Mouse (Mus musculus): ENCODE results near the gene Igll1.
"Not testable (repeated sequence)": the region's sequence is repeated elsewhere in the genome, so short reads cannot be mapped to it uniquely, and the experiment has no call there.

Igll1 gene

GRCm38 (mm10) chr16:16863978-16864377 is at the start of gene Igll1:
Gene Igll1 (minus strand): TSS chr16:16863985.
- DNase-seq: no peak

GRCm38 (mm10) chr16:16913440-16913839 is 49.7 kb upstream of the Igll1 start:
- DNase-seq: no peak

GRCm38 (mm10) chr16:16911641-16912597 is 48.1 kb upstream of the Igll1 start:
- peak; percentile 78 for DNase-seq

- DNase-seq: no peak
Measured at GRCm38 (mm10) chr16:16907799-16908198, 44.0 kb upstream of the Igll1 start.

- DNase-seq: no peak
Measured at GRCm38 (mm10) chr16:16903188-16903587, 39.4 kb upstream of the Igll1 start.

- no peak for DNase-seq
Measured at GRCm38 (mm10) chr16:16902329-16902728, 38.5 kb upstream of the Igll1 start.

- DNase-seq: no peak
Measured at GRCm38 (mm10) chr16:16897056-16897584, 33.3 kb upstream of the Igll1 start.

GRCm38 (mm10) chr16:16896382-16897055 is 32.7 kb upstream of the Igll1 start, which contains the start of gene Ppm1f:
Gene Ppm1f (plus strand): TSS chr16:16896469.
- DNase-seq: peak; percentile 98

GRCm38 (mm10) chr16:16896015-16896381 is 32.2 kb upstream of the Igll1 start:
- DNase-seq: no peak

- no peak for DNase-seq
Measured at GRCm38 (mm10) chr16:16892366-16892765, 28.6 kb upstream of the Igll1 start.

GRCm38 (mm10) chr16:16888341-16888740 is 24.6 kb upstream of the Igll1 start:
- DNase-seq: no peak

GRCm38 (mm10) chr16:16879025-16879424 is 15.2 kb upstream of the Igll1 start:
- no peak for DNase-seq

- peak; percentile 89 for DNase-seq
Measured at GRCm38 (mm10) chr16:16870617-16871331, 7.0 kb upstream of the Igll1 start, which contains the start of the genes Top3b and Vpreb1. Gene Top3b (plus strand): TSS chr16:16870736. Gene Vpreb1 (minus strand): TSS chr16:16870843.

GRCm38 (mm10) chr16:16870241-16870616 is 6.4 kb upstream of the Igll1 start:
- no peak for DNase-seq

- DNase-seq: peak; percentile 31
Measured at GRCm38 (mm10) chr16:16865696-16866561, 2.1 kb upstream of the Igll1 start.

GRCm38 (mm10) chr16:16865217-16865616 is 1.4 kb upstream of the Igll1 start:
- DNase-seq: no peak

GRCm38 (mm10) chr16:16862288-16862687 is 1.5 kb downstream of the Igll1 start:
- no peak for DNase-seq

GRCm38 (mm10) chr16:16856731-16857476 is 6.9 kb downstream of the Igll1 start:
- DNase-seq: no peak

GRCm38 (mm10) chr16:16856054-16856453 is 7.7 kb downstream of the Igll1 start:
- not testable (repeated sequence) for DNase-seq

GRCm38 (mm10) chr16:16855541-16855940 is 8.2 kb downstream of the Igll1 start:
- no peak for DNase-seq

GRCm38 (mm10) chr16:16854836-16855235 is 8.9 kb downstream of the Igll1 start:
- peak; percentile 82 for DNase-seq

All from thymus, postnatal 25 days (tissue).